Mouse (Mus musculus) kidney, embryonic 16.5 days (tissue): ENCODE results near the gene Scn1b. TPM values are rescaled to one million over a fixed set of nuclear protein-coding genes. Genes with fewer than 3 reads are reported as not detected.

ENCODE experiments used
- ATAC-seq: fragments of 200-750 bp; cut with Nextera tagmentation; 2 replicates; pipeline ENCODE4 v1.8.0; 2017; ENCODE audit warnings: moderate TSS enrichment; ENCODE audit not compliant: low FRiP score, low TSS enrichment
- H3K27ac ChIP-seq: fragments of 300-500 bp; sonication (generic); 2 replicates; pipeline ENCODE4 v1.5.1; 2014; ENCODE audit warnings: low read length
- H3K27me3 ChIP-seq: fragments of 300-500 bp; sonication (generic); 2 replicates; pipeline ENCODE4 v1.6.1; 2014; ENCODE audit warnings: low read length, control low read depth, mixed read lengths; ENCODE audit not compliant: insufficient read depth
- H3K36me3 ChIP-seq: fragments of 300-500 bp; sonication (generic); 2 replicates; pipeline ENCODE4 v1.6.1; 2014; ENCODE audit warnings: low read length, control low read depth, mixed read lengths; ENCODE audit not compliant: insufficient read depth
- H3K4me1 ChIP-seq: fragments of 300-500 bp; sonication (generic); 2 replicates; pipeline ENCODE4 v1.6.1; 2014; ENCODE audit warnings: low read length, control low read depth, mixed read lengths; ENCODE audit not compliant: insufficient read depth
- H3K4me2 ChIP-seq: fragments of 300-500 bp; sonication (generic); replicated peaks from 2 replicates; pipeline ENCODE4 v1.6.1; 2014; ENCODE audit warnings: low read depth, low read length
- H3K4me3 ChIP-seq: fragments of 300-500 bp; sonication (generic); 2 replicates; pipeline ENCODE4 v1.5.1; 2014; ENCODE audit warnings: mild to moderate bottlenecking, low read length
- H3K9ac ChIP-seq: fragments of 300-500 bp; sonication (generic); replicated peaks from 2 replicates; pipeline ENCODE4 v1.6.1; 2014; ENCODE audit warnings: low read length
- H3K9me3 ChIP-seq: fragments of 300-500 bp; sonication (generic); 2 replicates; pipeline ENCODE4 v1.6.1; 2016; ENCODE audit warnings: low read length, control low read depth
- whole genome bisulfite sequencing: fragments of 180-500 bp; shearing (Covaris S2); extraction: QIAGEN DNeasy Blood & Tissue Kit; methylation state at CpG from one replicate; pipeline ENCODE4 v1.1.7; 2014; 5-methylcytosine and 5-hydroxymethylcytosine counted together
- polyA plus RNA-seq: library from polyadenylated mRNA; unstranded; fragments of >200 nt; fragmentation: Nextera tagmentation; extraction: Ambion mirVana; gene quantifications from 2 replicates; pipeline ENCODE4 v1.2.1, GENCODE M21; 2015

Scn1b gene
- polyA plus RNA-seq, 1 experiment from 2014 or later = 1.8 TPM

GRCm38 (mm10) chr7:31149751-31150565 lies 23.2 kb upstream of the Scn1b start:
- no peak for ATAC-seq
- peaks cover 53% of the 10 kb centered on the region for H3K4me1 ChIP-seq
- H3K4me3 ChIP-seq = peak overlapping the region; percentile 88
- H3K4me2 ChIP-seq = peak overlapping the region; percentile 69
- peak overlapping the region; percentile 92 for H3K27ac ChIP-seq
- H3K27me3 ChIP-seq = no peaks in the 10 kb centered on the region
- no peaks in the 10 kb centered on the region for H3K9me3 ChIP-seq
- peak overlapping the region; percentile 97 for H3K9ac ChIP-seq
- under 1% methylated on average over 20 of the region's 20 CpGs for WGBS
- peaks cover 4% of the 10 kb centered on the region for H3K36me3 ChIP-seq

- Histone ChIP-seq H3K36me3 (peaks cover 6% of the 10 kb centered on the region), H3K9ac (peak overlapping the region; percentile 97), H3K4me1 (peaks cover 53% of the 10 kb centered on the region), H3K4me2 (peak overlapping the region; percentile 69), H3K4me3 (peak overlapping the region; percentile 88), H3K27me3 (no peaks in the 10 kb centered on the region), H3K9me3 (no peaks in the 10 kb centered on the region), H3K27ac (peak overlapping the region; percentile 92)
- WGBS = 28% methylated on average over 9 of the region's 9 CpGs
- ATAC-seq = no peak
These were observed 22.5 kb upstream of the Scn1b start for GRCm38 (mm10) chr7:31149271-31149670.

GRCm38 (mm10) chr7:31148756-31149155 lies 22.0 kb upstream of the Scn1b start:
- H3K4me2 ChIP-seq = peak overlapping the region; percentile 69
- ATAC-seq = no peak
- H3K27me3 ChIP-seq = no peaks in the 10 kb centered on the region
- H3K27ac ChIP-seq = no peak overlapping the region; the same call in 1 of the 2 replicates
- H3K9ac ChIP-seq = peak overlapping the region; percentile 36; the same call in 1 of the 2 replicates
- peak overlapping the region; percentile 88 for H3K4me3 ChIP-seq
- peaks cover 6% of the 10 kb centered on the region for H3K36me3 ChIP-seq
- no peaks in the 10 kb centered on the region for H3K9me3 ChIP-seq
- peaks cover 53% of the 10 kb centered on the region for H3K4me1 ChIP-seq
- WGBS = 6% methylated on average over 9 of the region's 9 CpGs

- H3K27ac ChIP-seq = no peak overlapping the region; the same call in 1 of the 2 replicates
- H3K9ac ChIP-seq = 0 out of 2 replicates have a peak overlapping the region, but pooled peaks have one; percentile 36
- H3K36me3 ChIP-seq = peaks cover 11% of the 10 kb centered on the region
- no peaks in the 10 kb centered on the region for H3K9me3 ChIP-seq
- peaks cover 53% of the 10 kb centered on the region for H3K4me1 ChIP-seq
- no peak for ATAC-seq
- 71% methylated on average over 3 of the region's 3 CpGs for WGBS
- H3K4me2 ChIP-seq = peak overlapping the region; percentile 69; the same call in 1 of the 2 replicates
- H3K27me3 ChIP-seq = no peaks in the 10 kb centered on the region
- no peak overlapping the region for H3K4me3 ChIP-seq
These were observed 21.3 kb upstream of the Scn1b start for GRCm38 (mm10) chr7:31148086-31148485.

GRCm38 (mm10) chr7:31145596-31146160 lies 18.9 kb upstream of the Scn1b start:
- Histone ChIP-seq H3K4me2 (no peak overlapping the region), H3K4me1 (peaks cover 42% of the 10 kb centered on the region), H3K27me3 (no peaks in the 10 kb centered on the region), H3K9me3 (no peaks in the 10 kb centered on the region), H3K9ac (no peak overlapping the region; the same call in 1 of the 2 replicates), H3K27ac (no peak overlapping the region), H3K4me3 (no peak overlapping the region), H3K36me3 (peaks cover 35% of the 10 kb centered on the region)
- WGBS = 20% methylated on average over 12 of the region's 12 CpGs
- no peak for ATAC-seq

GRCm38 (mm10) chr7:31144886-31145285 lies 18.1 kb upstream of the Scn1b start:
- Histone ChIP-seq H3K9ac (no peak overlapping the region), H3K27me3 (no peaks in the 10 kb centered on the region), H3K9me3 (no peaks in the 10 kb centered on the region), H3K27ac (no peak overlapping the region), H3K4me3 (no peak overlapping the region), H3K4me2 (no peak overlapping the region), H3K36me3 (peaks cover 43% of the 10 kb centered on the region), H3K4me1 (peaks cover 41% of the 10 kb centered on the region)
- 98% methylated on average over 16 of the region's 16 CpGs for WGBS
- no peak for ATAC-seq

GRCm38 (mm10) chr7:31140941-31141340 lies 14.1 kb upstream of the Scn1b start:
- Histone ChIP-seq H3K27ac (no peak overlapping the region), H3K36me3 (peaks cover 82% of the 10 kb centered on the region), H3K9ac (no peak overlapping the region), H3K4me1 (peaks cover 4% of the 10 kb centered on the region; the same call in 1 of the 2 replicates), H3K4me2 (no peak overlapping the region), H3K4me3 (no peak overlapping the region), H3K9me3 (no peaks in the 10 kb centered on the region), H3K27me3 (no peaks in the 10 kb centered on the region)
- 87% methylated on average over 10 of the region's 10 CpGs for WGBS
- ATAC-seq = no peak

- Histone ChIP-seq H3K9ac (no peak overlapping the region), H3K4me1 (no peaks in the 10 kb centered on the region), H3K27me3 (no peaks in the 10 kb centered on the region), H3K9me3 (no peaks in the 10 kb centered on the region), H3K4me3 (no peak overlapping the region), H3K4me2 (no peak overlapping the region), H3K36me3 (peaks cover 88% of the 10 kb centered on the region), H3K27ac (no peak overlapping the region)
- no peak for ATAC-seq
- WGBS = 91% methylated on average over 4 of the region's 4 CpGs
These were observed 13.5 kb upstream of the Scn1b start for GRCm38 (mm10) chr7:31140302-31140701.

- H3K36me3 ChIP-seq = peaks cover 87% of the 10 kb centered on the region
- no peak overlapping the region for H3K9ac ChIP-seq
- H3K9me3 ChIP-seq = no peaks in the 10 kb centered on the region
- ATAC-seq = peak; percentile 46
- no peak overlapping the region for H3K4me3 ChIP-seq
- H3K27me3 ChIP-seq = no peaks in the 10 kb centered on the region
- no peak overlapping the region for H3K4me2 ChIP-seq
- WGBS = 70% methylated on average over 5 of the region's 5 CpGs
- no peak overlapping the region for H3K27ac ChIP-seq
- H3K4me1 ChIP-seq = no peaks in the 10 kb centered on the region
These were observed 13.0 kb upstream of the Scn1b start for GRCm38 (mm10) chr7:31139765-31140164.

GRCm38 (mm10) chr7:31135717-31136116 lies 8.9 kb upstream of the Scn1b start:
- WGBS = 90% methylated on average over 10 of the region's 10 CpGs
- no peak overlapping the region for H3K4me3 ChIP-seq
- no peak overlapping the region for H3K4me2 ChIP-seq
- no peaks in the 10 kb centered on the region; the same call in 1 of the 2 replicates for H3K4me1 ChIP-seq
- H3K27ac ChIP-seq = no peak overlapping the region
- H3K9me3 ChIP-seq = no peaks in the 10 kb centered on the region
- H3K36me3 ChIP-seq = peaks cover 99% of the 10 kb centered on the region
- no peaks in the 10 kb centered on the region for H3K27me3 ChIP-seq
- no peak overlapping the region for H3K9ac ChIP-seq
- ATAC-seq = no peak
